Mouse (Mus musculus): ENCODE measurements around the gene Olfr237-ps1.
"Not testable (repeated sequence)": the region's sequence is repeated elsewhere in the genome, so short reads cannot be mapped to it uniquely, and the experiment has no call there.

Olfr237-ps1 gene

DNA sequence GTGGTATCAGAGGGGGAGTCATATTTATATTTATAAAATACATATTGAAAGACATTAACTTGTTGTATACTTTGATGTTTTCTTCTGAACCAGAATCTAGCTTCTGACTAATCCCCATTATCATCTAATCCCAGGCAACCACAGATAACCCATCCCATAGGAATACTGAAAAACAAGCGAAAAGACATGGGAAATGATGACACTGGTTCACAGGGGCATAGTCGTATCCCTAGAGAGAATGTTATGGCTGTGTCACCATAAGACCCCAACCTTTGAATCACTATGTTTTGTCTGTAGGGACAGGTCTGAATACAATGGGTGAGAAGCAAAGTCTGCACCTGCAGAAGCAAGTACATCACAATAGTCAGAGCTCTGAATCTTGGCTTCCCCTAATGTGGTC is at the start of gene Olfr237-ps1:
Gene Olfr237-ps1 (plus strand): TSS at position 301 of the 400 bp plus-strand sequence.
- DNase-seq (ENCODE audit: inconsistent ontology term) = not testable (repeated sequence)

DNA sequence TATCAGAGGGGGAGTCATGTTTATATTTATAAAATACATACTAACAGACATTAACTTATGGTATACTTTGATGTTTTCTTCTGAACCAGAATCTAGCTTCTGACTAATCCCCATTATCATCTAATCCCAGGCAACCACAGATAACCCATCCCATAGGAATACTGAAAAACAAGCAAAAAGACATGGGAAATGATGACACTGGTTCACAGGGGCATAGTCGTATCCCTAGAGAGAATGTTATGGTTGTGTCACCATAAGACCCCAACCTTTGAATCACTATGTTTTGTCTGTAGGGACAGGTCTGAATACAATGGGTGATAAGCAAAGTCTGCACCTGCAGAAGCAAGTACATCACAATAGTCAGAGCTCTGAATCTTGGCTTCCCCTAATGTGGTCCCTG is 40.3 kb upstream of the Olfr237-ps1 start, which contains the start of gene Olfr441:
Gene Olfr441 (plus strand): TSS at position 301 of the 400 bp plus-strand sequence.
- DNase-seq (ENCODE audit: inconsistent ontology term) = not testable (repeated sequence)

DNA sequence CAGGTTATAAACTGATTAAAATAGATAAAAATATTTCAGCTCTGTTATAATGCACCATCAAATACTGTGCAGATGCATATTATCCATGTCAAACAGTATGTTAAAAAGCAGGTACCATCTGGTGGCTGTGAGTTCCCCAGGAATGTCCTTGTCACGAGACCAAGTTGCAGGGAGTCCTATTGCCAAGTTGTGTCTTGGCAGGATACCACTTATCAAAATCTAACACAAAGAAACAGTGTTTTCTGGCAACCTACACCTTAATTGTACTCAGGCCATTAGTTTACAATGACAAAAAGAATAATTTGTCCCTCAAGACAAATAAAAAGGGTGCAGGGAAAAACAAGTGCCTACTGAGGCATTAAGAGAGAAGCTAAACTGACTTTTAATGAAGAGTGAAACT is 13.1 kb downstream of the Olfr237-ps1 start:
- DNase-seq (ENCODE audit: inconsistent ontology term) = peak; percentile 51

DNA sequence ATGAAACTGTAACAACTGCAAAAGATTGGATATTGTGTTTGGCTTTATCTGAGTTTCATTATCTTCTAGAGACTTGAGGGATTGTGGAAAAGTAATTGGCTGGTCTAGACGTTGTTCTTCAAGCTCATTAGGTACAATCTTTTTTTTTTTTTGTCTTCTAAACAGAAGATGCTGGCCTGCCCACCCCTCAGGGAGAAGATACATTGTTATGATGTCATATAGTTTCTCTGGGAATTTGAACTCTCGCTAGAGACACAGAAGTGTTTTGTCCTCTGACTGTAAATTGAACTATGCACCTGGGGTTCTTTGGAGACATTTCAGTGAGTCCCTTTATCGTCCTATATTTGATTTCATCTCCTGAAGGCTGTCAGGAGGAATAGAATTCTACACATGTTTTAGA is 16.6 kb downstream of the Olfr237-ps1 start, which contains the start of gene Olfr437:
Gene Olfr437 (plus strand): TSS at position 301 of the 400 bp plus-strand sequence.
- DNase-seq (ENCODE audit: inconsistent ontology term) = no peak

DNA sequence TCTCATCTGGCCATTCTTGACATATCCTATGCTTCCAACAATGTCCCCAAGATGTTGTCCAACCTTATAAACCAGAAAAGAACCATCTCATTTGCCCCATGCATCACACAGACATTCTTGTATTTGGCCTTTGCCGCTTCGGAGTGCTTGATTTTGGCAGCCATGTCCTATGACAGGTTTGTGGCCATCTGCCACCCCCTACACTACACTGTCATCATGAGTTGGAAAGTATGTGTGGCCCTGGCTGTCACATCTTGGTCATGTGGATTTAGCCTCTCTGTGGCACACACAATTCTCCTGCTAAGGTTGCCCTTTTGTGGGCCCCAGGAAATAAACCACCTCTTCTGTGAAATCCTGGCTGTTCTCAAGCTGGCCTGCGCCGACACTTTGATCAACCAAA is 20.9 kb downstream of the Olfr237-ps1 start:
- DNase-seq (ENCODE audit: inconsistent ontology term) = no peak

DNA sequence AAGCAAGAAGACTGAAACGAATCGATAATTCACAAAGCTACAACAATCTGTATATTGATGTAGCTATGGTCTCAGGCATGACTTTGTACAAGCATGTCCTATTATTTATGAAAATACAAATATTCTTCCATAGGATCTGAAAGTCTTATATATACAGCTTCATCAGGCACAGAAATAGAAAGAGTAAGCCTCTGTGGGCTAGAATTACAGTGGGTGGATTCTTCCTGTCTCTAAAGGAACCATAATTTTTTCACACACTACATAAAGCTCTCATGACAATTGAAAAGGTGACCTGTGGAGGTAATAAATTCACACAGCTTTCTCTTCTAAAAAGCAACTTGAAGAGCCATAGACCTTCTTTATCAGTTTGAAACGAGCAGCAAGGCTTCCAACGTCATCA is 25.5 kb downstream of the Olfr237-ps1 start, which contains the start of gene Olfr13:
Gene Olfr13 (plus strand): TSS at position 301 of the 400 bp plus-strand sequence.
- no peak for DNase-seq (ENCODE audit: inconsistent ontology term)

DNA sequence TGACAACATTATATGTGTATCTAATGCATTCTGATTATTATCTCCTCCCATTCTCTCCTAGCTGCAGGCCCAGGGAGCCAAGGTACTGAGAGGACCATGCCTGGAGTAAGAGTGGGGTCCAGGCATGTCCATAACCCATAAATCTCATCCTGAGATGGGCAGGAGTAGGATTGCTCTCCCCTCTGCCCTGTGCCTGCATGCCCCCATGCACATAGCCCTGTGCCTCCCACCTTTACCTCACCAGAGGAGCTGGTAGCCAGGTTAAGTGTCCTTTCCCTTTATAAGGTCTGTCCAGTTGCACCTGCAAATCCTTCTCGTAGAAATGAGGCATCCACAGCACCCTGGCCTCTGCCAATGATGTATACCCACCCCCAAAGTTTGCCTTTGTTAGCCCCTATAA is 31.8 kb downstream of the Olfr237-ps1 start:
- no peak for DNase-seq (ENCODE audit: inconsistent ontology term)

DNA sequence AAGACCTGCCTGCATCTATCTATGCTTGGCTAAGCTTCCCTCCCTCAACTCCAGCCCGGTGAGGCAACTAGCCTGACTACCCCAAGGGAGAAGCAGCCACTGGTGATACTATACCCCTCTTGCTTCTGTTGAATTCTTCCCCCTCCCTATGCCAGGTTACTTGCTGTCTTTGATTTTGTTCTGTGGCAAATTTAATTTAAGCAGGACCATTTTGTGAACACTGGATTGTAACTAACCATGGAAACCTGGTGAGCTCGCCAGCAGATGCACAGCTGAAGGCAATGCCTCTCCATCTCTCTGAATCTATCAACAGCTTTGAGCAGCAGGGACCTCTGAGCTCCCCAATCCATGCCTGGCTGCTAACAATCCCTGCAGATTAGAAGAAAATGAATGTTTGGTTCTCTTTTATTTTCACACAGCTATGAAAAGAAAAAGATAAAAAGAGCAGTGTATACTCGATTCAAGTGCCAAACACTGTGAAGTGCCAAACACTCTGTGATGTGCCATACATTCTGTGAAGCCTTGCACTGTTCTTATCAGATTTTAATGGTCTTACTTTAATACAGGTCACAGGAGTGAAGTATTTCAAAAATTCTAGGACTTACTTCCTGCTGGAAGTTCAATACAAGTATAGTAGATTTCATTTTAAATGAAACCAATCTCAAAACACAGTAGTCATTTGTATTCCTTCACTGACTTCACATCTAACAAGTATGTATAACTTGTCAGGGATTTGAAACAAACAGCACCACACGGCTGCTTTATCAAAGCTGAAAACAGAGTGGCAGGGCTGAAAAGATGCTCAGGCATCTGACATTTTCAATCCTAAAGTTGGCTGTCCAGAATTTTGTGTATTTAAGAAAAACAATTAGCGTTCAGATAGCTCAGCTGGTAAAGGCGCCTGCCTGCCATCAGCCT is 32.5 kb downstream of the Olfr237-ps1 start:
- no peak for DNase-seq (ENCODE audit: inconsistent ontology term)

DNA sequence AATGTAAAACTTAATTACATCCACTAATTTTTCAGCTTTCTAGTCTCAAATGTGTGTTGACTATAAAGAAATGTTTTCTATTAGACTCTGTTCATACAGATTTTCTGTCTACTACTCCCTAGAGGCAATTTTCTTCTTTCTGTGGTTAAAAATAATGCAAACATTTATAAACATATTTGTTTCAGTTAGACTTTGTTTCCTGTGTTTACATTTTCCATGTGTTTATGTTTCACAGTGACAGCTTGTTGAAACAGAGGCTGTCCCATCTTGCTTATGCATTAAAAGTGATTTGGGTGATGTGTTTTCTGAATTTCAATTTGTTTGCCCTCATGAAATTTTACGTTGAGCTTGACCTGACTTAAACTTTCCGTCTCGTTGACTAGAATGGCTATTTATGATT is 44.6 kb downstream of the Olfr237-ps1 start:
- DNase-seq (ENCODE audit: inconsistent ontology term) = no peak

DNA sequence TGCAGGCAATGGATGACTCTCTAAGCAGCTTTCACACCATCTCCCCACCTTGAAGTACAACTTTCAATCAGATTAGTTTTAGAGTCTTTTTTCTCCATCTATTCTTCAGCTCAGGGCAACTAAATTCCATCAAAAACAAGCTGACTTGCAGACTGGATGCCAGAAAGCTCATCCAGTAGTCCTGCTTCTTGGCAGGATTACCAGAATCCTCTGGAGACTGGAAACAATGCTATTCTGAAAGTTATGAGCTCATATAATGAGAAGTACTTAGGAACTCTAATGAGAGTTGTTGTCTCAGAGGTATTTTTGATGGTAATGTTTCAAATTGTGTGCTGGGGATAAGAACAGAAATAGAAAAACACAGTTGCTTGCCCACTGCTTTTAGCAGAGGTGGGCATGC is 50.4 kb downstream of the Olfr237-ps1 start, which contains the start of gene Olfr435:
Gene Olfr435 (plus strand): TSS at position 366 of the 400 bp plus-strand sequence.
- peak; percentile 70 for DNase-seq (ENCODE audit: inconsistent ontology term)

DNA sequence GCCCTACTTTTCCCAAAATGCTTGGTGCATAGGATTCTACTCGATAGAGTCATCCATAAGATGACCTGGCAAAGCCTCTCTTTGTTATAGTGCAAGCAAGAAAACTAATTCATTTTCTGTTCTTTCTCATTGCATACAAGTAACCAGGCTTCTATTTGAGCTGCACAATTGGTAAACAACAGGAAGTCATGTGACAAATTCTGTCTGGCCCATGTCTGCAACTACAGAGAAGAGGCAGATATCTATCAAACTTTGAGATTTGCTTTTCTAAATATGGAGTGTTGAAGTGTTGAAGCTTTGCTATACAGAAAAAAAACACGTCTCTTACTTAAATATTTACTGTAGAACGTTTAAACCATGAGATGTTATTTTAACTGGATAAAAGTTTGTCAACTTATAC is 51.7 kb downstream of the Olfr237-ps1 start:
- DNase-seq (ENCODE audit: inconsistent ontology term) = no peak

DNA sequence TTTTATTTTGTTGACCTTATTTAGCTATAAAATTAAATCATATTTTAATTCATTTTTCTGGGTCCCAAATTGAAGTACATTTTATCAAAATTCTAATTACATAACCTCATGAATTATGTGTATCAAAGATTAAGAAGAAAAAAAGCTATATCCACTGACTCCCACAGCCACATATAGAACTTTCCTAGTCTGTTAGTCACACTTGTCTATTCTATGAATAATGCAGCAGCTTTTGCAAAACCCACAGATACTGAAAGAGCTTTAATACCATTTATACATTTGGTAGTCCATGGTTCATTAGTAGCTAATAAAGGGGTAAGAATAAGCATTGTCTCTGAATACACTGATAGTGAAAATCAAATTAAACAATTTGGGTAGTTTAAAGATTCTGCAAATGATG is 56.4 kb downstream of the Olfr237-ps1 start:
- DNase-seq (ENCODE audit: inconsistent ontology term) = no peak

DNA sequence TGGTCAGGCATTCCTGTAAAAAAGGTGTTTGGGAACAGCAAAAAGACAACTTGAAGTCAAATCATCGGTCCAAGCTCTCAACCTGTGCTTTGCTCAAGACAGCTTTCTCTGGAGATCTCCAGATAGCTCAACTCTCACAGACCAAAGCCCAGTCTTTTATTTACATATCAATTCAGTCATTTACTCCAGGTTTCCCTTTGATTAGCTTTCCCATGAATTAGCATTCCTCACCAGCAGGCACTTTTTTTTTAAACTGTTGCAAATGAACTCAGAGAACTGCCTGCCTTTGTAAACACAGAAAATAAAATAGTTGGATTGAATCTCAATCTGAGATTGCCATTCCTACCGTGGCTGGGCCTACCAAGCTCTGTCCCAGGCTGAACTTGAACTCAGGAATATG is 59.0 kb downstream of the Olfr237-ps1 start:
- DNase-seq (ENCODE audit: inconsistent ontology term) = no peak
